Mouse (Mus musculus): ENCODE measurements around the gene Kctd19.

- TF ChIP-seq CTCF (IDR thresholded peaks at IDR 0.05; ENCODE audit: low read depth) (no peak), EP300 (IDR thresholded peaks at IDR 0.05; ENCODE audit: low read depth) (no peak)
Measured at GRCm38 (mm10) chr8:105409947-105410346, 3.4 kb downstream of the Kctd19 start.

All from liver, embryonic 14.5 days (tissue).